Mouse (Mus musculus): ENCODE measurements around the gene Slc22a4. TPM values are rescaled to one million over a fixed set of nuclear protein-coding genes. Genes with fewer than 3 reads are reported as not detected.
"Not testable (repeated sequence)": the region's sequence is repeated elsewhere in the genome, so short reads cannot be mapped to it uniquely, and the experiment has no call there.

Slc22a4 gene
- total RNA-seq, 2 experiments from 2014 or later, result 15.3 to 23.6 TPM

- no peak for ATAC-seq (replicated peaks; ENCODE audit: poor library complexity)
Observed at GRCm38 (mm10) chr11:54058056-54058617, 30.2 kb upstream of the Slc22a4 start.

GRCm38 (mm10) chr11:54057428-54057827, 29.5 kb upstream of the Slc22a4 start:
- ATAC-seq (replicated peaks; ENCODE audit: poor library complexity), result no peak

GRCm38 (mm10) chr11:54056132-54056531, 28.2 kb upstream of the Slc22a4 start:
- no peak for ATAC-seq (replicated peaks; ENCODE audit: poor library complexity)

GRCm38 (mm10) chr11:54054257-54054656, 26.4 kb upstream of the Slc22a4 start:
- peak; percentile 82 for ATAC-seq (replicated peaks; ENCODE audit: poor library complexity)

GRCm38 (mm10) chr11:54053090-54053489, 25.2 kb upstream of the Slc22a4 start:
- peak; percentile 74 for ATAC-seq (replicated peaks; ENCODE audit: poor library complexity)

GRCm38 (mm10) chr11:54052128-54052527, 24.2 kb upstream of the Slc22a4 start:
- ATAC-seq (replicated peaks; ENCODE audit: poor library complexity), result no peak

- ATAC-seq (replicated peaks; ENCODE audit: poor library complexity), result no peak
Observed at GRCm38 (mm10) chr11:54051161-54051560, 23.3 kb upstream of the Slc22a4 start.

GRCm38 (mm10) chr11:54050205-54050604, 22.3 kb upstream of the Slc22a4 start:
- no peak for ATAC-seq (replicated peaks; ENCODE audit: poor library complexity)

GRCm38 (mm10) chr11:54040676-54041075, 12.8 kb upstream of the Slc22a4 start:
- ATAC-seq (replicated peaks; ENCODE audit: poor library complexity), result no peak

GRCm38 (mm10) chr11:54032872-54033271, 5.0 kb upstream of the Slc22a4 start:
- not testable (repeated sequence) for ATAC-seq (replicated peaks; ENCODE audit: poor library complexity)

GRCm38 (mm10) chr11:54028997-54029396, 1.1 kb upstream of the Slc22a4 start:
- 0 out of 2 replicates have a peak, but pooled peaks have one; percentile 6 for ATAC-seq (replicated peaks; ENCODE audit: poor library complexity)

GRCm38 (mm10) chr11:54027131-54028043, 503 bp downstream of the Slc22a4 start:
- peak; percentile 29 for ATAC-seq (replicated peaks; ENCODE audit: poor library complexity)

- peak; percentile 72 for ATAC-seq (replicated peaks; ENCODE audit: poor library complexity)
Observed at GRCm38 (mm10) chr11:54026491-54027041, 1.3 kb downstream of the Slc22a4 start.

GRCm38 (mm10) chr11:54021396-54022093, 6.3 kb downstream of the Slc22a4 start:
- ATAC-seq (replicated peaks; ENCODE audit: poor library complexity), result no peak

GRCm38 (mm10) chr11:54018893-54019732, 8.8 kb downstream of the Slc22a4 start:
- ATAC-seq (replicated peaks; ENCODE audit: poor library complexity), result no peak

- no peak for ATAC-seq (replicated peaks; ENCODE audit: poor library complexity)
Observed at GRCm38 (mm10) chr11:54017596-54017995, 10.3 kb downstream of the Slc22a4 start.

- no peak for ATAC-seq (replicated peaks; ENCODE audit: poor library complexity)
Observed at GRCm38 (mm10) chr11:54016051-54016450, 11.8 kb downstream of the Slc22a4 start.

GRCm38 (mm10) chr11:54012961-54013360, 14.9 kb downstream of the Slc22a4 start:
- ATAC-seq (replicated peaks; ENCODE audit: poor library complexity), result no peak

- no peak for ATAC-seq (replicated peaks; ENCODE audit: poor library complexity)
Observed at GRCm38 (mm10) chr11:54011255-54011654, 16.6 kb downstream of the Slc22a4 start.

- no peak for ATAC-seq (replicated peaks; ENCODE audit: poor library complexity)
Observed at GRCm38 (mm10) chr11:54008416-54008920, 19.4 kb downstream of the Slc22a4 start.

Measured in megakaryocyte progenitor cell, adult 5-6 weeks (primary cell).